Mouse (Mus musculus) myocyte (in vitro differentiated cells): ENCODE results near the gene Ssr3.

Experiments used
- CEBPB ChIP-seq: IDR thresholded peaks from 2 replicates; pipeline ENCODE4 v1.6.1; 2011; ENCODE audit warnings: mild to moderate bottlenecking, moderate library complexity; ENCODE audit not compliant: poor library complexity, insufficient read depth, severe bottlenecking
- MYOG ChIP-seq, 3 experiments: IDR thresholded peaks; one replicate each; pipeline ENCODE4 v1.6.1; 2011; ENCODE audit warnings: control low read depth in 2 of 3, low read depth in 2 of 3, mild to moderate bottlenecking in 2 of 3; ENCODE audit not compliant: insufficient read length in 2 of 3, control insufficient read depth in 1 of 3, insufficient read depth in 1 of 3
- POLR2A ChIP-seq: IDR thresholded peaks from one replicate; pipeline ENCODE4 v1.6.1; 2011; ENCODE audit warnings: low read depth, mild to moderate bottlenecking, control low read depth, moderate library complexity; ENCODE audit not compliant: insufficient read length
- SRF ChIP-seq: IDR thresholded peaks from one replicate; pipeline ENCODE4 v1.6.1; 2011; ENCODE audit warnings: low read depth; ENCODE audit not compliant: control insufficient read depth, insufficient read length
- TCF12 ChIP-seq: IDR thresholded peaks from one replicate; pipeline ENCODE4 v1.6.1; 2011; ENCODE audit warnings: mild to moderate bottlenecking, control low read depth; ENCODE audit not compliant: poor library complexity, insufficient read depth, severe bottlenecking
- USF1 ChIP-seq: IDR thresholded peaks from one replicate; pipeline ENCODE4 v1.6.1; 2011; ENCODE audit warnings: low read depth, mild to moderate bottlenecking, control low read depth, moderate library complexity

- no peak for TF ChIP-seq MYOG (IDR thresholded peaks at IDR 0.05; ENCODE audit: control insufficient read depth in 1 of 3, insufficient read depth in 1 of 3, insufficient read length in 2 of 3, low read depth in 2 of 3)
- no peak for TF ChIP-seq POLR2A
- no peak for TF ChIP-seq SRF
- no peak for TF ChIP-seq TCF12
- no peak for TF ChIP-seq USF1
- no peak for TF ChIP-seq CEBPB
Observed at GRCm38 (mm10) chr3:65407891-65408290, 15.5 kb upstream of the Ssr3 start.
